Mouse (Mus musculus) forebrain, postnatal 0 days (tissue): ENCODE measurements at regions not wholly inside any gene's neighbourhood (a gene's known extent, or its start where the extent isn't known, plus 50 kb on each side); places are given as distances from the start of the nearest gene placed in this dataset.

Experiments used
- ATAC-seq: fragments of 200-750 bp; cut with Nextera tagmentation; 2 replicates; pipeline ENCODE4 v1.8.0; 2017; ENCODE audit warnings: mild to moderate bottlenecking, moderate library complexity
- DNase-seq: peaks from one replicate; pipeline ENCODE4 v3.0.0-alpha.2; 2015
- H3K27ac ChIP-seq: fragments of 300-500 bp; sonication (generic); 2 replicates; pipeline ENCODE4 v1.5.1; 2014; ENCODE audit warnings: low read depth, mild to moderate bottlenecking, antibody characterized with exemption, low read length, moderate library complexity, mixed read lengths
- H3K27me3 ChIP-seq: fragments of 300-500 bp; sonication (generic); 2 replicates; pipeline ENCODE4 v1.6.1; 2014; ENCODE audit warnings: mild to moderate bottlenecking, low read length, mixed read lengths; ENCODE audit not compliant: insufficient read depth
- H3K36me3 ChIP-seq: fragments of 300-500 bp; sonication (generic); 2 replicates; pipeline ENCODE4 v1.6.1; 2014; ENCODE audit warnings: mild to moderate bottlenecking, moderate library complexity; ENCODE audit not compliant: insufficient read depth
- H3K4me1 ChIP-seq: fragments of 300-500 bp; sonication (generic); 2 replicates; pipeline ENCODE4 v1.6.1; 2014; ENCODE audit warnings: antibody characterized with exemption; ENCODE audit not compliant: insufficient read depth
- H3K4me2 ChIP-seq: fragments of 300-500 bp; sonication (generic); 2 replicates; pipeline ENCODE4 v1.6.1; 2014; ENCODE audit warnings: low read depth, mild to moderate bottlenecking, moderate library complexity
- H3K4me3 ChIP-seq: fragments of 300-500 bp; sonication (generic); 2 replicates; pipeline ENCODE4 v1.5.1; 2014; ENCODE audit warnings: low read depth, low read length, mixed read lengths
- H3K9ac ChIP-seq: fragments of 300-500 bp; sonication (generic); 2 replicates; pipeline ENCODE4 v1.6.1; 2014; ENCODE audit warnings: mild to moderate bottlenecking
- H3K9me3 ChIP-seq: fragments of 300-500 bp; sonication (generic); 2 replicates; pipeline ENCODE4 v1.6.1; 2016; ENCODE audit warnings: low read length
- CTCF ChIP-seq: sonication (generic); IDR thresholded peaks from 2 replicates; pipeline ENCODE4 v1.5.1; 2016; ENCODE audit warnings: antibody characterized with exemption, control low read depth, low read depth
- WGBS: fragments of 180-500 bp; shearing (Covaris S2); extraction: QIAGEN DNeasy Blood & Tissue Kit; methylation state at CpG from one replicate; pipeline ENCODE4 v1.1.7; 2014; 5-methylcytosine and 5-hydroxymethylcytosine counted together

DNA sequence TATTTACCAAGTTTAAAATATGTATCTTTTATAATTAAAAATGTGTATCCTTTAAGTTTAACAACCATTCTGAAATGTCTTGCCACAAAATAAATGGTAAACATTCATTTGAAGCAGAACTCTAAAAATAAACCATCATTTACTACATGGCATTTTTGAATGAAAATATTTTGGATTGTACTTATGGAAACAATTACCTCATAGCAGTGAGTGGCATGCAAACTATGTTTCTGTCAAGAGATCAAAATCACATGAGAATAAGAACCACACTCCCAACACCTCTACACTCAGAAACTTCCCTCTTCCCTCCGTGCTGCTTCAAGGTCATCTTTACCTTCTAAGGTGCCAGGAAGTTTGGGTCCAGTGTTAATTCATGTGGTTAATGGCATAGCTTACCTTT is 94.9 kb upstream of the Grik2 start:
- H3K27me3 ChIP-seq: no peaks in the 10 kb centered on the region
- WGBS: 85% methylated on average over 1 of the region's 1 CpGs
- H3K4me3 ChIP-seq: no peak overlapping the region
- DNase-seq (no peak), ATAC-seq (no peak)
- H3K4me1 ChIP-seq: no peaks in the 10 kb centered on the region
- TF ChIP-seq CTCF: no peak
- no peak overlapping the region for H3K27ac ChIP-seq
- H3K9ac ChIP-seq: no peak overlapping the region
- no peak overlapping the region for H3K4me2 ChIP-seq
- H3K36me3 ChIP-seq: no peaks in the 10 kb centered on the region
- H3K9me3 ChIP-seq: no peaks in the 10 kb centered on the region

DNA sequence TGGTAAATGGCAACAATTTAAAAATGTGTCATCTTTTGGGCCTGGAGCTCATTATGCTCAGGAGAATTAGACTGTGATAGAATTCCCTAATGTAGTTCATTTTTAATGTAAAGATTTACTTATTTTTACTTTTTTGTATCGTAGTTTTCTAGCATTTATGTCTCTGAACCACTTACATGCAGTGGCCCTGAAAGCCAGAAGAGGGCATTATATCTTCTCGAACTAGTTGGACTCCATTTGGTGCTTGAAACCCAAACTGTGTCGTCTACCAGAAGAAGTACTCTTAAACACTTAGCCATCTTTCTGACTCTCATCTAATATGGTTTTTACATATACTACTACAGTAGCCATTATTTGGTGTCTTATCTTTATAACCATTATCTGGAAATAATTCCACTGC is 75.2 kb upstream of the Grik2 start:
- ATAC-seq: no peak
- TF ChIP-seq CTCF: no peak
- 84% methylated on average over 3 of the region's 3 CpGs for WGBS

DNA sequence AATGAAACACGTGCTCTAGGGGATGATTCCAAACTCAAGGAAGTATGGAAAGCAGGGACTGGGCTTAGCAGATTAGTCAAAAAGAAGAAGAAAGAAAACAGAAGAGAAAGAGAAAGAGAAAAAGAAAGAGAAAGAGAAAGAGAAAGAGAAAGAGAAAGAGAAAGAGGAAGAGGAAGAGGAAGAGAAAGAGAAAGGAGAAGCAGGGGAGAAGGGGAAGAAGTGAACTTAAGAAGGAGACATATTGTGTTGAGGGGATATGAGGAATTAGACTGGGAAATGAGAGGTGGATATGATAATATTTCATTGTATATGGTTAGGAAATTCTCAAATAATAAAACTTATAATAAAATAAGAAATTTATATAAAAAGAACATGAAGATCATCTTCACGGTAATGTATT is 59.1 kb upstream of the Grik2 start:
- 70% methylated on average over 2 of the region's 2 CpGs for WGBS

More for the DNA sequence above, 75.2 kb upstream of the Grik2 start:
- Histone ChIP-seq H3K27me3 (no peaks in the 10 kb centered on the region), H3K4me1 (no peaks in the 10 kb centered on the region), H3K4me2 (no peak overlapping the region), H3K9ac (no peak overlapping the region), H3K4me3 (no peak overlapping the region), H3K36me3 (no peaks in the 10 kb centered on the region), H3K27ac (no peak overlapping the region), H3K9me3 (no peaks in the 10 kb centered on the region)
- DNase-seq: no peak

DNA sequence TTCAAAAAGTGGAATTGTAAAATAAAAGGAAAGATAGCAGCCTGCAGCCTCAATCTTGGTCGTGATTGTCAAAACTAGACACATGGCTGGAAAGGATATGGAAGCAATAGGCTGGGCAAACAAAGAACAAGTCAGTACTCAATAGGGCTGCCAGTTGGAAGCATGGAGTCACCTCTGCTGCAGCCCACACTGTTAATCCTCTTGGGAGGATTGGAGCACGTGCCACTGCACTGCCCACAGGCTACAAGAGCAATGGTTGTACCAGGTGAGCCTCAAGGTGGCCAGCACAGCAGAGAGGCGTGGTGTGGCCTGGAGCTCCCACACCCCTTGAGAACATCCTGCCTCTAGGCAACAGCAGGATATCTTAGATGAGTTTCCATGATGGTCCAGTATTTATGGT is 55.7 kb upstream of the Grik2 start:
- TF ChIP-seq CTCF: no peak
- no peak overlapping the region for H3K27ac ChIP-seq
- DNase-seq (no peak), ATAC-seq (no peak)
- H3K36me3 ChIP-seq: no peaks in the 10 kb centered on the region
- no peak overlapping the region for H3K4me3 ChIP-seq
- no peaks in the 10 kb centered on the region for H3K27me3 ChIP-seq
- H3K4me2 ChIP-seq: no peak overlapping the region
- 68% methylated on average over 3 of the region's 3 CpGs for WGBS
- no peak overlapping the region for H3K9ac ChIP-seq
- H3K9me3 ChIP-seq: no peaks in the 10 kb centered on the region
- H3K4me1 ChIP-seq: no peaks in the 10 kb centered on the region

More for the DNA sequence above, 59.1 kb upstream of the Grik2 start:
- H3K9me3 ChIP-seq: no peaks in the 10 kb centered on the region
- no peaks in the 10 kb centered on the region for H3K4me1 ChIP-seq
- H3K4me2 ChIP-seq: no peak overlapping the region
- no peak for TF ChIP-seq CTCF
- DNase-seq (no peak), ATAC-seq (no peak)
- no peak overlapping the region for H3K4me3 ChIP-seq
- H3K36me3 ChIP-seq: no peaks in the 10 kb centered on the region
- no peaks in the 10 kb centered on the region for H3K27me3 ChIP-seq
- H3K9ac ChIP-seq: no peak overlapping the region
- no peak overlapping the region for H3K27ac ChIP-seq
